Mouse (Mus musculus): ENCODE measurements around the gene Ubn1. TPM values are rescaled to one million over a fixed set of nuclear protein-coding genes. Genes with fewer than 3 reads are reported as not detected.

Gene Ubn1
- 10 to 100 TPM in 1 of 2 experiments, 1 to 10 TPM in 1; 4.8 to 22.5 TPM for polyA plus RNA-seq (2012; fragmentation: generic; extraction: Trizol)

GRCm38 (mm10) chr16:5049774-5050234 is at the start of gene Ubn1, which contains the start of gene Glyr1:
Gene Ubn1 (plus strand): TSS chr16:5050057.
Gene Glyr1 (minus strand): TSS chr16:5049863.

GRCm38 (mm10) chr16:5007067-5007466 is 42.8 kb upstream of the Ubn1 start, which contains the start of gene Smim22:
Gene Smim22 (plus strand): TSS chr16:5007288.

DNA sequence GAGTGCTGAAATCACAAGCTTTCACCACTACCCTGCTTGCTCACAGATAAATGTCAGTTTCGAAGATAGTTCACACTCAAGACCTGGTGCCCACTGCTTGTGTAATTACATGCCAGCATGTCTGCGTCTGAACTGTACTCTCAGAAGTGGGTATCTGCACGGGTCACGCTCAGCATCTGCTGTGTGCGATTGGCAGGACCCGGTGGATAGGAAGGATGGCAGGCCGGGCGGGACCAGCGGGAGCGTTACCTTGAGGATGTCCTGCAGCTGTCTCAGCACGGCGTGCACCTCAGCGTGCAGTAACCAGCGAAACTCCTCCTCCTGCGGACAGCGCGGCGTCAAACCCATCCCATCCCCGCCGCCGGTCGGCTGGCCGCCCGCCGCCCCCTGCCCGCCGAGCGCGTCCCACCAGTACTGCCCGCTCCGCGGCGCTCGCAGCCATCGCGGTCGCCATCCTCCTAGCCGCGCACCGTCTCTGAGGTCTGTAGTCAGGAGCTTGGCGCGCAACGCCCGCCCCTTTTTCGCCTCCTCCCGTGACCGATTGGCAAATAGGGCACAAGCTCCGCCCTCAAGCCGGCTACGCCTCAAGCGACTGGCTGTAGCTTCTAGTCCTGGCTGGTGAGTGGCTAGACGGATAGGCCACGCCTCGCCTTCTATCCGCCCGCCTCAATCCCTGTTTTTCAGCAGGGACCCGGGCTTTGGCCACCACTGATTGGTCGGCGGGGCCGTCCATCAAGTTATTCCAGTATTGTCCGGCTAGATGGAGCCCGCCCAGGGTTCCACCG is 36.6 kb upstream of the Ubn1 start, which contains the start of gene Rogdi:
Rogdi (minus strand) TSS at position 500 of the 785 bp plus-strand sequence.

GRCm38 (mm10) chr16:5132401-5132801 is 82.5 kb downstream of the Ubn1 start, which contains the start of gene Ppl:
Gene Ppl (minus strand): TSS chr16:5132421.

Other genes starting within 250 kb of the Ubn1 start
- gene 4930562C15Rik, start 214.6 kb upstream of the Ubn1 start, polyA plus RNA-seq (2012; fragmentation: generic; extraction: Trizol): under 1 TPM in 1 of 2 experiments, not detected in 1; 0.33 TPM
- 10 to 100 TPM; 44.1 to 52.2 TPM for gene Ubald1, start 169.7 kb upstream of the Ubn1 start, polyA plus RNA-seq (2012; fragmentation: generic; extraction: Trizol)
- gene Mgrn1, start 163.8 kb upstream of the Ubn1 start, polyA plus RNA-seq (2012; fragmentation: generic; extraction: Trizol): 10 to 100 TPM; 23.3 to 82.4 TPM
- 10 to 100 TPM; 61.2 to 88.2 TPM for gene Nudt16l1, start 111.3 kb upstream of the Ubn1 start, polyA plus RNA-seq (2012; fragmentation: generic; extraction: Trizol)
- 10 to 100 TPM; 14.6 to 57.4 TPM for gene Anks3, start 85.9 kb upstream of the Ubn1 start, polyA plus RNA-seq (2012; fragmentation: generic; extraction: Trizol)
- under 1 TPM; 0.02 to 0.38 TPM for gene Sept12, start 52.2 kb upstream of the Ubn1 start, polyA plus RNA-seq (2012; fragmentation: generic; extraction: Trizol)
- gene Smim22, start 42.8 kb upstream of the Ubn1 start, polyA plus RNA-seq (2012; fragmentation: generic; extraction: Trizol): not detected
- gene Rogdi, start 36.5 kb upstream of the Ubn1 start, polyA plus RNA-seq (2012; fragmentation: generic; extraction: Trizol): 10 to 100 TPM; 26.6 to 33.8 TPM
- 10 to 100 TPM in 1 of 2 experiments, 1 to 10 TPM in 1; 8.3 to 41.7 TPM for gene Glyr1, start 194 bp upstream of the Ubn1 start, polyA plus RNA-seq (2012; fragmentation: generic; extraction: Trizol)
- under 1 TPM in 1 of 2 experiments, not detected in 1; 0.98 TPM for gene Ppl, start 82.4 kb downstream of the Ubn1 start, polyA plus RNA-seq (2012; fragmentation: generic; extraction: Trizol)
- under 1 TPM; 0.01 to 0.05 TPM for gene Sec14l5, start 97.1 kb downstream of the Ubn1 start, polyA plus RNA-seq (2012; fragmentation: generic; extraction: Trizol)
- gene Nagpa, start 154.0 kb downstream of the Ubn1 start, polyA plus RNA-seq (2012; fragmentation: generic; extraction: Trizol): 10 to 100 TPM; 14.6 to 16.9 TPM
- 1 to 10 TPM; 4.4 to 5.7 TPM for gene AU021092, start 172.2 kb downstream of the Ubn1 start, polyA plus RNA-seq (2012; fragmentation: generic; extraction: Trizol)
- 10 to 100 TPM; 22.6 to 35.8 TPM for gene Alg1, start 183.6 kb downstream of the Ubn1 start, polyA plus RNA-seq (2012; fragmentation: generic; extraction: Trizol)
- 10 to 100 TPM; 15.8 to 26.7 TPM for gene Eef2kmt, start 205.9 kb downstream of the Ubn1 start, polyA plus RNA-seq (2012; fragmentation: generic; extraction: Trizol)

Measured in C3H10T1/2 (cell line).